Mouse (Mus musculus) heart, embryonic 16.5 days (tissue): ENCODE results near the gene Ifitm7. TPM values are rescaled to one million over a fixed set of nuclear protein-coding genes. Genes with fewer than 3 reads are reported as not detected.
A peak's percentile ranks its signal among the peaks of the same experiment; 100 is the strongest.
"Not testable (repeated sequence)": the region's sequence is repeated elsewhere in the genome, so short reads cannot be mapped to it uniquely, and the experiment has no call there.

Experiments
- ATAC-seq: fragments of 200-750 bp; cut with Nextera tagmentation; replicated peaks from 2 replicates; pipeline ENCODE4 v1.8.0; 2017; ENCODE audit warnings: moderate number of reproducible peaks; ENCODE audit not compliant: insufficient read depth, low FRiP score; ENCODE audit errors: extremely low read depth
- H3K27ac ChIP-seq: fragments of 300-500 bp; sonication (generic); 2 replicates; pipeline ENCODE4 v1.5.1; 2014; ENCODE audit warnings: mild to moderate bottlenecking, low read length, control low read depth, moderate library complexity
- H3K27me3 ChIP-seq: fragments of 300-500 bp; sonication (generic); 2 replicates; pipeline ENCODE4 v1.6.1; 2014; ENCODE audit warnings: low read length, mixed read lengths; ENCODE audit not compliant: control insufficient read depth, insufficient read depth
- H3K36me3 ChIP-seq: fragments of 300-500 bp; sonication (generic); 2 replicates; pipeline ENCODE4 v1.6.1; 2014; ENCODE audit not compliant: control insufficient read depth, insufficient read depth
- H3K4me1 ChIP-seq: fragments of 300-500 bp; sonication (generic); 2 replicates; pipeline ENCODE4 v1.6.1; 2014; ENCODE audit warnings: low read length, mixed read lengths; ENCODE audit not compliant: control insufficient read depth, insufficient read depth
- H3K4me2 ChIP-seq: fragments of 300-500 bp; sonication (generic); 2 replicates; pipeline ENCODE4 v1.6.1; 2014; ENCODE audit warnings: low read depth, mild to moderate bottlenecking, control low read depth, low read length
- H3K4me3 ChIP-seq: fragments of 300-500 bp; sonication (generic); 2 replicates; pipeline ENCODE4 v1.5.1; 2014; ENCODE audit warnings: mild to moderate bottlenecking, control low read depth, low read length
- H3K9ac ChIP-seq: fragments of 300-500 bp; sonication (generic); 2 replicates; pipeline ENCODE4 v1.6.1; 2014; ENCODE audit warnings: low read length, control low read depth
- H3K9me3 ChIP-seq: fragments of 300-500 bp; sonication (generic); replicated peaks from 2 replicates; pipeline ENCODE4 v1.6.1; 2016; ENCODE audit warnings: low read length; ENCODE audit not compliant: control insufficient read depth
- WGBS: fragments of 180-500 bp; shearing (Covaris S2); extraction: QIAGEN DNeasy Blood & Tissue Kit; methylation state at CpG from one replicate; pipeline ENCODE4 v1.1.7; 2014; 5-methylcytosine and 5-hydroxymethylcytosine counted together
- polyA plus RNA-seq: library from polyadenylated mRNA; unstranded; fragments of >200 nt; fragmentation: Nextera tagmentation; extraction: Ambion mirVana; gene quantifications from 2 replicates; pipeline ENCODE4 v1.2.1, GENCODE M21; 2015

Ifitm7 gene
- polyA plus RNA-seq, 1 experiment from 2014 or later, result 0.13 TPM

- Histone ChIP-seq H3K9me3 (no peaks in the 10 kb centered on the region), H3K27ac (no peak overlapping the region), H3K9ac (no peak overlapping the region), H3K4me2 (no peak overlapping the region), H3K27me3 (no peaks in the 10 kb centered on the region), H3K4me3 (no peak overlapping the region), H3K4me1 (no peaks in the 10 kb centered on the region), H3K36me3 (no peaks in the 10 kb centered on the region)
- WGBS, result 75% methylated on average over 11 of the region's 11 CpGs
- no peak for ATAC-seq
Observed at GRCm38 (mm10) chr16:13992518-13993248, 6.0 kb upstream of the Ifitm7 start.

GRCm38 (mm10) chr16:13986197-13986573 is 503 bp downstream of the Ifitm7 start:
- Histone ChIP-seq H3K9me3 (no peaks in the 10 kb centered on the region), H3K9ac (no peak overlapping the region), H3K4me2 (peak overlapping the region; percentile 86; the same call in 1 of the 2 replicates), H3K4me1 (peaks cover 8% of the 10 kb centered on the region; the same call in 1 of the 2 replicates), H3K36me3 (no peaks in the 10 kb centered on the region), H3K4me3 (peak overlapping the region; percentile 52; the same call in 1 of the 2 replicates), H3K27ac (no peak overlapping the region), H3K27me3 (no peaks in the 10 kb centered on the region; the same call in 1 of the 2 replicates)
- WGBS, result 49% methylated on average over 3 of the region's 3 CpGs
- ATAC-seq, result no peak

GRCm38 (mm10) chr16:13983161-13983560 is 3.5 kb downstream of the Ifitm7 start:
- no peaks in the 10 kb centered on the region for H3K9me3 ChIP-seq
- no peaks in the 10 kb centered on the region; the same call in 1 of the 2 replicates for H3K27me3 ChIP-seq
- WGBS, result 89% methylated on average over 5 of the region's 5 CpGs
- no peak overlapping the region for H3K4me2 ChIP-seq
- H3K27ac ChIP-seq, result no peak overlapping the region
- no peak overlapping the region for H3K9ac ChIP-seq
- no peaks in the 10 kb centered on the region for H3K36me3 ChIP-seq
- no peak for ATAC-seq
- no peak overlapping the region for H3K4me3 ChIP-seq
- H3K4me1 ChIP-seq, result peaks cover 8% of the 10 kb centered on the region; the same call in 1 of the 2 replicates

- not testable (repeated sequence) for H3K9ac ChIP-seq, H3K9me3 ChIP-seq, H3K36me3 ChIP-seq, ATAC-seq, H3K4me3 ChIP-seq, H3K4me1 ChIP-seq, H3K27me3 ChIP-seq, H3K27ac ChIP-seq, H3K4me2 ChIP-seq
- 79% methylated on average over 3 of the region's 3 CpGs for WGBS
Observed at GRCm38 (mm10) chr16:13981726-13982125, 5.0 kb downstream of the Ifitm7 start.

- H3K9me3 ChIP-seq, H3K4me1 ChIP-seq, H3K9ac ChIP-seq, H3K27ac ChIP-seq, H3K36me3 ChIP-seq, H3K4me2 ChIP-seq, ATAC-seq, H3K4me3 ChIP-seq, H3K27me3 ChIP-seq: not testable (repeated sequence)
- 70% methylated on average over 1 of the region's 1 CpGs for WGBS
Observed at GRCm38 (mm10) chr16:13977026-13977425, 9.7 kb downstream of the Ifitm7 start.

- not testable (repeated sequence) for H3K4me3 ChIP-seq, H3K4me1 ChIP-seq, H3K9me3 ChIP-seq, H3K4me2 ChIP-seq, H3K36me3 ChIP-seq, ATAC-seq, H3K9ac ChIP-seq, H3K27me3 ChIP-seq, H3K27ac ChIP-seq
- 84% methylated on average over 4 of the region's 4 CpGs for whole genome bisulfite sequencing
Observed at GRCm38 (mm10) chr16:13976358-13976896, 10.3 kb downstream of the Ifitm7 start.

- Histone ChIP-seq H3K4me2 (no peak overlapping the region), H3K4me1 (no peaks in the 10 kb centered on the region), H3K9ac (no peak overlapping the region), H3K36me3 (no peaks in the 10 kb centered on the region), H3K27me3 (no peaks in the 10 kb centered on the region), H3K27ac (no peak overlapping the region), H3K9me3 (no peaks in the 10 kb centered on the region), H3K4me3 (no peak overlapping the region)
- ATAC-seq, result no peak
- WGBS, result 83% methylated on average over 8 of the region's 8 CpGs
Observed at GRCm38 (mm10) chr16:13972051-13972450, 14.6 kb downstream of the Ifitm7 start.

GRCm38 (mm10) chr16:13969096-13969495 is 17.6 kb downstream of the Ifitm7 start:
- Histone ChIP-seq H3K27me3 (no peaks in the 10 kb centered on the region), H3K36me3 (no peaks in the 10 kb centered on the region), H3K4me1 (no peaks in the 10 kb centered on the region), H3K27ac (no peak overlapping the region), H3K4me3 (no peak overlapping the region), H3K9ac (no peak overlapping the region), H3K9me3 (no peaks in the 10 kb centered on the region), H3K4me2 (no peak overlapping the region)
- 78% methylated on average over 1 of the region's 1 CpGs for WGBS
- ATAC-seq, result no peak

- ATAC-seq, result no peak
- H3K9me3 ChIP-seq, result no peaks in the 10 kb centered on the region
- H3K27ac ChIP-seq, result no peak overlapping the region
- no peaks in the 10 kb centered on the region for H3K27me3 ChIP-seq
- H3K36me3 ChIP-seq, result no peaks in the 10 kb centered on the region
- WGBS, result 28% methylated on average over 1 of the region's 1 CpGs
- H3K9ac ChIP-seq, result no peak overlapping the region
- no peak overlapping the region for H3K4me3 ChIP-seq
- no peak overlapping the region for H3K4me2 ChIP-seq
- H3K4me1 ChIP-seq, result no peaks in the 10 kb centered on the region
Observed at GRCm38 (mm10) chr16:13962053-13962452, 24.6 kb downstream of the Ifitm7 start.
